Mouse (Mus musculus): ENCODE results near the gene Pla2r1. TPM values are rescaled to one million over a fixed set of nuclear protein-coding genes. Genes with fewer than 3 reads are reported as not detected.

Pla2r1 gene
- polyA plus RNA-seq, 1 experiment from 2014 or later: 3.3 TPM

GRCm38 (mm10) chr2:60549851-60550250 is 3.3 kb downstream of the Pla2r1 start:
- Histone ChIP-seq H3K36me3 (ENCODE audit: control insufficient read depth, insufficient read depth, low read length) (no peaks in the 10 kb centered on the region), H3K9me3 (replicated peaks; ENCODE audit: control insufficient read depth, low read length) (no peaks in the 10 kb centered on the region), H3K27me3 (ENCODE audit: control insufficient read depth, insufficient read depth, low read length) (no peaks in the 10 kb centered on the region), H3K27ac (ENCODE audit: low read depth, low read length) (no peak overlapping the region), H3K9ac (ENCODE audit: low read depth, low read length) (no peak overlapping the region), H3K4me2 (no peak overlapping the region), H3K4me1 (ENCODE audit: control insufficient read depth, insufficient read depth, low read length) (peaks cover 14% of the 10 kb centered on the region), H3K4me3 (ENCODE audit: low read depth, low read length) (no peak overlapping the region)
- WGBS (ENCODE audit: insufficient replicate concordance): 78% methylated on average over 2 of the region's 2 CpGs
- no peak for ATAC-seq (replicated peaks; ENCODE audit: insufficient number of reproducible peaks, low FRiP score, low TSS enrichment)

- ATAC-seq (replicated peaks; ENCODE audit: insufficient number of reproducible peaks, low FRiP score, low TSS enrichment): no peak
- Histone ChIP-seq H3K4me3 (ENCODE audit: low read depth, low read length) (no peak overlapping the region), H3K4me2 (no peak overlapping the region), H3K27me3 (ENCODE audit: control insufficient read depth, insufficient read depth, low read length) (no peaks in the 10 kb centered on the region), H3K4me1 (ENCODE audit: control insufficient read depth, insufficient read depth, low read length) (no peaks in the 10 kb centered on the region; the same call in 1 of the 2 replicates), H3K9ac (ENCODE audit: low read depth, low read length) (no peak overlapping the region), H3K36me3 (ENCODE audit: control insufficient read depth, insufficient read depth, low read length) (no peaks in the 10 kb centered on the region), H3K9me3 (replicated peaks; ENCODE audit: control insufficient read depth, low read length) (no peaks in the 10 kb centered on the region), H3K27ac (ENCODE audit: low read depth, low read length) (no peak overlapping the region)
- 88% methylated on average over 4 of the region's 4 CpGs for WGBS (ENCODE audit: insufficient replicate concordance)
Measured at GRCm38 (mm10) chr2:60546082-60546481, 7.0 kb downstream of the Pla2r1 start.

GRCm38 (mm10) chr2:60544006-60544405 is 9.1 kb downstream of the Pla2r1 start:
- Histone ChIP-seq H3K4me3 (ENCODE audit: low read depth, low read length) (no peak overlapping the region), H3K4me1 (ENCODE audit: control insufficient read depth, insufficient read depth, low read length) (peaks cover 2% of the 10 kb centered on the region; the same call in 1 of the 2 replicates), H3K27me3 (ENCODE audit: control insufficient read depth, insufficient read depth, low read length) (no peaks in the 10 kb centered on the region), H3K9ac (ENCODE audit: low read depth, low read length) (no peak overlapping the region), H3K27ac (ENCODE audit: low read depth, low read length) (no peak overlapping the region), H3K9me3 (replicated peaks; ENCODE audit: control insufficient read depth, low read length) (no peaks in the 10 kb centered on the region), H3K4me2 (no peak overlapping the region), H3K36me3 (ENCODE audit: control insufficient read depth, insufficient read depth, low read length) (no peaks in the 10 kb centered on the region)
- no peak for ATAC-seq (replicated peaks; ENCODE audit: insufficient number of reproducible peaks, low FRiP score, low TSS enrichment)
- whole genome bisulfite sequencing (ENCODE audit: insufficient replicate concordance): 70% methylated on average over 5 of the region's 5 CpGs

GRCm38 (mm10) chr2:60541745-60542144 is 11.4 kb downstream of the Pla2r1 start:
- H3K36me3 ChIP-seq (ENCODE audit: control insufficient read depth, insufficient read depth, low read length): no peaks in the 10 kb centered on the region
- ATAC-seq (replicated peaks; ENCODE audit: insufficient number of reproducible peaks, low FRiP score, low TSS enrichment): no peak
- no peak overlapping the region for H3K4me3 ChIP-seq (ENCODE audit: low read depth, low read length)
- 36% methylated on average over 5 of the region's 5 CpGs for WGBS (ENCODE audit: insufficient replicate concordance)
- no peaks in the 10 kb centered on the region for H3K9me3 ChIP-seq (replicated peaks; ENCODE audit: control insufficient read depth, low read length)
- H3K27ac ChIP-seq (ENCODE audit: low read depth, low read length): no peak overlapping the region
- peaks cover 2% of the 10 kb centered on the region; the same call in 1 of the 2 replicates for H3K4me1 ChIP-seq (ENCODE audit: control insufficient read depth, insufficient read depth, low read length)
- no peak overlapping the region for H3K4me2 ChIP-seq
- no peaks in the 10 kb centered on the region for H3K27me3 ChIP-seq (ENCODE audit: control insufficient read depth, insufficient read depth, low read length)
- H3K9ac ChIP-seq (ENCODE audit: low read depth, low read length): no peak overlapping the region

- H3K4me1 ChIP-seq (ENCODE audit: control insufficient read depth, insufficient read depth, low read length): peaks cover 2% of the 10 kb centered on the region; the same call in 1 of the 2 replicates
- 90% methylated on average over 8 of the region's 8 CpGs for WGBS (ENCODE audit: insufficient replicate concordance)
- no peaks in the 10 kb centered on the region for H3K36me3 ChIP-seq (ENCODE audit: control insufficient read depth, insufficient read depth, low read length)
- no peak overlapping the region for H3K9ac ChIP-seq (ENCODE audit: low read depth, low read length)
- no peak overlapping the region for H3K27ac ChIP-seq (ENCODE audit: low read depth, low read length)
- H3K4me3 ChIP-seq (ENCODE audit: low read depth, low read length): no peak overlapping the region
- H3K27me3 ChIP-seq (ENCODE audit: control insufficient read depth, insufficient read depth, low read length): no peaks in the 10 kb centered on the region
- H3K9me3 ChIP-seq (replicated peaks; ENCODE audit: control insufficient read depth, low read length): no peaks in the 10 kb centered on the region
- no peak overlapping the region for H3K4me2 ChIP-seq
- no peak for ATAC-seq (replicated peaks; ENCODE audit: insufficient number of reproducible peaks, low FRiP score, low TSS enrichment)
Measured at GRCm38 (mm10) chr2:60540346-60540745, 12.8 kb downstream of the Pla2r1 start.

- no peak overlapping the region for H3K4me2 ChIP-seq
- no peak overlapping the region for H3K4me3 ChIP-seq (ENCODE audit: low read depth, low read length)
- H3K27ac ChIP-seq (ENCODE audit: low read depth, low read length): no peak overlapping the region
- peaks cover 2% of the 10 kb centered on the region; the same call in 1 of the 2 replicates for H3K4me1 ChIP-seq (ENCODE audit: control insufficient read depth, insufficient read depth, low read length)
- no peaks in the 10 kb centered on the region for H3K36me3 ChIP-seq (ENCODE audit: control insufficient read depth, insufficient read depth, low read length)
- no peak for ATAC-seq (replicated peaks; ENCODE audit: insufficient number of reproducible peaks, low FRiP score, low TSS enrichment)
- no peaks in the 10 kb centered on the region for H3K27me3 ChIP-seq (ENCODE audit: control insufficient read depth, insufficient read depth, low read length)
- 75% methylated on average over 5 of the region's 5 CpGs for WGBS (ENCODE audit: insufficient replicate concordance)
- H3K9me3 ChIP-seq (replicated peaks; ENCODE audit: control insufficient read depth, low read length): no peaks in the 10 kb centered on the region
- no peak overlapping the region for H3K9ac ChIP-seq (ENCODE audit: low read depth, low read length)
Measured at GRCm38 (mm10) chr2:60538710-60539109, 14.4 kb downstream of the Pla2r1 start.

- Histone ChIP-seq H3K4me2 (no peak overlapping the region), H3K9ac (ENCODE audit: low read depth, low read length) (no peak overlapping the region), H3K27ac (ENCODE audit: low read depth, low read length) (no peak overlapping the region), H3K4me3 (ENCODE audit: low read depth, low read length) (no peak overlapping the region), H3K27me3 (ENCODE audit: control insufficient read depth, insufficient read depth, low read length) (no peaks in the 10 kb centered on the region), H3K36me3 (ENCODE audit: control insufficient read depth, insufficient read depth, low read length) (no peaks in the 10 kb centered on the region), H3K4me1 (ENCODE audit: control insufficient read depth, insufficient read depth, low read length) (peaks cover 2% of the 10 kb centered on the region; the same call in 1 of the 2 replicates), H3K9me3 (replicated peaks; ENCODE audit: control insufficient read depth, low read length) (no peaks in the 10 kb centered on the region)
- no peak for ATAC-seq (replicated peaks; ENCODE audit: insufficient number of reproducible peaks, low FRiP score, low TSS enrichment)
- 83% methylated on average over 4 of the region's 4 CpGs for WGBS (ENCODE audit: insufficient replicate concordance)
Measured at GRCm38 (mm10) chr2:60538274-60538673, 14.8 kb downstream of the Pla2r1 start.

- Histone ChIP-seq H3K27ac (ENCODE audit: low read depth, low read length) (no peak overlapping the region), H3K36me3 (ENCODE audit: control insufficient read depth, insufficient read depth, low read length) (no peaks in the 10 kb centered on the region), H3K9me3 (replicated peaks; ENCODE audit: control insufficient read depth, low read length) (no peaks in the 10 kb centered on the region), H3K4me1 (ENCODE audit: control insufficient read depth, insufficient read depth, low read length) (peaks cover 2% of the 10 kb centered on the region; the same call in 1 of the 2 replicates), H3K27me3 (ENCODE audit: control insufficient read depth, insufficient read depth, low read length) (no peaks in the 10 kb centered on the region), H3K4me3 (ENCODE audit: low read depth, low read length) (no peak overlapping the region), H3K4me2 (no peak overlapping the region), H3K9ac (ENCODE audit: low read depth, low read length) (no peak overlapping the region)
- WGBS (ENCODE audit: insufficient replicate concordance): 84% methylated on average over 8 of the region's 8 CpGs
- no peak for ATAC-seq (replicated peaks; ENCODE audit: insufficient number of reproducible peaks, low FRiP score, low TSS enrichment)
Measured at GRCm38 (mm10) chr2:60534755-60535154, 18.4 kb downstream of the Pla2r1 start.

- 74% methylated on average over 3 of the region's 3 CpGs for WGBS (ENCODE audit: insufficient replicate concordance)
- H3K4me3 ChIP-seq (ENCODE audit: low read depth, low read length): no peak overlapping the region
- no peak overlapping the region for H3K9ac ChIP-seq (ENCODE audit: low read depth, low read length)
Measured at GRCm38 (mm10) chr2:60533026-60533425, 20.1 kb downstream of the Pla2r1 start.

More at GRCm38 (mm10) chr2:60533026-60533425, 20.1 kb downstream of the Pla2r1 start:
- Histone ChIP-seq H3K36me3 (ENCODE audit: control insufficient read depth, insufficient read depth, low read length) (no peaks in the 10 kb centered on the region), H3K27me3 (ENCODE audit: control insufficient read depth, insufficient read depth, low read length) (no peaks in the 10 kb centered on the region), H3K4me1 (ENCODE audit: control insufficient read depth, insufficient read depth, low read length) (no peaks in the 10 kb centered on the region), H3K9me3 (replicated peaks; ENCODE audit: control insufficient read depth, low read length) (no peaks in the 10 kb centered on the region), H3K4me2 (no peak overlapping the region), H3K27ac (ENCODE audit: low read depth, low read length) (no peak overlapping the region)
- ATAC-seq (replicated peaks; ENCODE audit: insufficient number of reproducible peaks, low FRiP score, low TSS enrichment): no peak
